Mouse (Mus musculus): ENCODE measurements around the gene Cbfa2t2.

GRCm38 (mm10) chr2:154581421-154581820 lies 145.1 kb downstream of the Cbfa2t2 start:
- TF ChIP-seq CTCF (IDR thresholded peaks at IDR 0.05; ENCODE audit: low read depth), result peak; percentile 44
- TF ChIP-seq EP300 (optimal IDR thresholded peaks at IDR 0.05), result no peak

Data from stomach, postnatal 0 days (tissue).